Mouse (Mus musculus): ENCODE data around the gene Epas1. TPM values are rescaled to one million over a fixed set of nuclear protein-coding genes. Genes with fewer than 3 reads are reported as not detected.

Gene Epas1
- 3.8 and 4.0 TPM in 2 replicates for polyA plus RNA-seq (2015; fragmentation: Nextera tagmentation; extraction: Ambion mirVana)

- H3K36me3 ChIP-seq, result no peaks in the 10 kb centered on the region
- H3K27me3 ChIP-seq (replicated peaks), result peaks cover 28% of the 10 kb centered on the region
- ATAC-seq, result peak; percentile 98
- H3K4me1 ChIP-seq (replicated peaks), result peaks cover 22% of the 10 kb centered on the region
- peak within 1 kb of the TSS; percentile 42; the same call in 1 of the 2 replicates for H3K27ac ChIP-seq
- H3K4me2 ChIP-seq (replicated peaks), result peak within 1 kb of the TSS; percentile 95
- peak within 1 kb of the TSS; percentile 53 for H3K9ac ChIP-seq
- WGBS, result under 1% methylated on average over 56 of the region's 60 CpGs
- peak within 1 kb of the TSS; percentile 54 for H3K4me3 ChIP-seq (replicated peaks)
- H3K9me3 ChIP-seq, result no peaks in the 10 kb centered on the region
Observed at GRCm38 (mm10) chr17:86753130-86753821, at the start of gene Epas1. Gene Epas1, plus strand, starts transcription at chr17:86753700.

GRCm38 (mm10) chr17:86705236-86705635 lies 48.3 kb upstream of the Epas1 start:
- WGBS, result 78% methylated on average over 3 of the region's 3 CpGs
- no peaks in the 10 kb centered on the region for H3K27me3 ChIP-seq (replicated peaks)
- H3K27ac ChIP-seq, result no peak overlapping the region
- H3K4me2 ChIP-seq (replicated peaks), result no peak overlapping the region
- no peak overlapping the region for H3K9ac ChIP-seq
- ATAC-seq, result no peak
- H3K9me3 ChIP-seq, result no peaks in the 10 kb centered on the region
- H3K4me3 ChIP-seq (replicated peaks), result no peak overlapping the region
- no peaks in the 10 kb centered on the region for H3K36me3 ChIP-seq
- H3K4me1 ChIP-seq (replicated peaks), result no peaks in the 10 kb centered on the region

GRCm38 (mm10) chr17:86706467-86706866 lies 47.0 kb upstream of the Epas1 start:
- Histone ChIP-seq H3K4me2 (replicated peaks) (no peak overlapping the region), H3K27ac (no peak overlapping the region), H3K4me3 (replicated peaks) (no peak overlapping the region), H3K4me1 (replicated peaks) (no peaks in the 10 kb centered on the region), H3K27me3 (replicated peaks) (no peaks in the 10 kb centered on the region), H3K9ac (no peak overlapping the region), H3K36me3 (no peaks in the 10 kb centered on the region), H3K9me3 (no peaks in the 10 kb centered on the region)
- 75% methylated on average over 1 of the region's 1 CpGs for WGBS
- ATAC-seq, result no peak

- no peaks in the 10 kb centered on the region for H3K9me3 ChIP-seq
- no peak overlapping the region for H3K4me3 ChIP-seq (replicated peaks)
- WGBS, result 81% methylated on average over 8 of the region's 8 CpGs
- no peak overlapping the region for H3K9ac ChIP-seq
- ATAC-seq, result no peak
- H3K36me3 ChIP-seq, result no peaks in the 10 kb centered on the region
- H3K27ac ChIP-seq, result no peak overlapping the region
- H3K4me1 ChIP-seq (replicated peaks), result no peaks in the 10 kb centered on the region
- H3K27me3 ChIP-seq (replicated peaks), result no peaks in the 10 kb centered on the region
- no peak overlapping the region for H3K4me2 ChIP-seq (replicated peaks)
Observed at GRCm38 (mm10) chr17:86709803-86710202, 43.7 kb upstream of the Epas1 start.

- WGBS, result 71% methylated on average over 8 of the region's 8 CpGs
- Histone ChIP-seq H3K4me1 (replicated peaks) (no peaks in the 10 kb centered on the region), H3K9me3 (no peaks in the 10 kb centered on the region), H3K4me2 (replicated peaks) (no peak overlapping the region), H3K27me3 (replicated peaks) (no peaks in the 10 kb centered on the region), H3K4me3 (replicated peaks) (no peak overlapping the region), H3K36me3 (no peaks in the 10 kb centered on the region), H3K27ac (no peak overlapping the region), H3K9ac (no peak overlapping the region)
- ATAC-seq, result no peak
Observed at GRCm38 (mm10) chr17:86710379-86710778, 43.1 kb upstream of the Epas1 start.

- H3K4me2 ChIP-seq (replicated peaks), result no peak overlapping the region
- no peaks in the 10 kb centered on the region for H3K4me1 ChIP-seq (replicated peaks)
- H3K27ac ChIP-seq, result no peak overlapping the region
- WGBS, result 37% methylated on average over 5 of the region's 5 CpGs
- no peaks in the 10 kb centered on the region for H3K9me3 ChIP-seq
- no peaks in the 10 kb centered on the region for H3K27me3 ChIP-seq (replicated peaks)
- no peaks in the 10 kb centered on the region for H3K36me3 ChIP-seq
- H3K9ac ChIP-seq, result no peak overlapping the region
- no peak overlapping the region for H3K4me3 ChIP-seq (replicated peaks)
- ATAC-seq, result no peak
Observed at GRCm38 (mm10) chr17:86711949-86712348, 41.6 kb upstream of the Epas1 start.

- WGBS, result 82% methylated on average over 8 of the region's 8 CpGs
- Histone ChIP-seq H3K4me2 (replicated peaks) (no peak overlapping the region), H3K4me3 (replicated peaks) (no peak overlapping the region), H3K27ac (no peak overlapping the region), H3K36me3 (no peaks in the 10 kb centered on the region), H3K27me3 (replicated peaks) (no peaks in the 10 kb centered on the region), H3K4me1 (replicated peaks) (no peaks in the 10 kb centered on the region), H3K9me3 (no peaks in the 10 kb centered on the region), H3K9ac (no peak overlapping the region)
- no peak for ATAC-seq
Observed at GRCm38 (mm10) chr17:86712601-86713000, 40.9 kb upstream of the Epas1 start.

GRCm38 (mm10) chr17:86713591-86713990 lies 39.9 kb upstream of the Epas1 start:
- 8% methylated on average over 8 of the region's 8 CpGs for WGBS
- Histone ChIP-seq H3K27me3 (replicated peaks) (no peaks in the 10 kb centered on the region), H3K9ac (no peak overlapping the region), H3K36me3 (no peaks in the 10 kb centered on the region), H3K4me1 (replicated peaks) (no peaks in the 10 kb centered on the region), H3K4me2 (replicated peaks) (no peak overlapping the region), H3K27ac (no peak overlapping the region), H3K4me3 (replicated peaks) (no peak overlapping the region), H3K9me3 (no peaks in the 10 kb centered on the region)
- 0 out of 2 replicates have a peak, but pooled peaks have one; percentile 12 for ATAC-seq

- H3K36me3 ChIP-seq, result no peaks in the 10 kb centered on the region
- no peak overlapping the region for H3K27ac ChIP-seq
- no peaks in the 10 kb centered on the region for H3K27me3 ChIP-seq (replicated peaks)
- 55% methylated on average over 8 of the region's 8 CpGs for WGBS
- no peaks in the 10 kb centered on the region for H3K9me3 ChIP-seq
- no peak overlapping the region for H3K4me3 ChIP-seq (replicated peaks)
- H3K4me2 ChIP-seq (replicated peaks), result no peak overlapping the region
- no peak for ATAC-seq
- H3K9ac ChIP-seq, result no peak overlapping the region
- 0 out of 2 replicates have a peak, but pooled peaks cover 3% of the 10 kb centered on the region for H3K4me1 ChIP-seq (replicated peaks)
Observed at GRCm38 (mm10) chr17:86724786-86725415, 28.6 kb upstream of the Epas1 start.

GRCm38 (mm10) chr17:86726480-86726879 lies 27.0 kb upstream of the Epas1 start:
- Histone ChIP-seq H3K27me3 (replicated peaks) (no peaks in the 10 kb centered on the region), H3K4me2 (replicated peaks) (no peak overlapping the region), H3K9me3 (no peaks in the 10 kb centered on the region), H3K4me3 (replicated peaks) (no peak overlapping the region), H3K9ac (no peak overlapping the region), H3K27ac (no peak overlapping the region), H3K36me3 (no peaks in the 10 kb centered on the region), H3K4me1 (replicated peaks) (0 out of 2 replicates have a peak, but pooled peaks cover 3% of the 10 kb centered on the region)
- ATAC-seq, result no peak
- WGBS, result 67% methylated on average over 7 of the region's 7 CpGs

GRCm38 (mm10) chr17:86727031-86727430 lies 26.5 kb upstream of the Epas1 start:
- Histone ChIP-seq H3K27ac (no peak overlapping the region), H3K27me3 (replicated peaks) (no peaks in the 10 kb centered on the region), H3K4me2 (replicated peaks) (no peak overlapping the region), H3K4me3 (replicated peaks) (no peak overlapping the region), H3K4me1 (replicated peaks) (0 out of 2 replicates have a peak, but pooled peaks cover 3% of the 10 kb centered on the region), H3K36me3 (no peaks in the 10 kb centered on the region), H3K9ac (no peak overlapping the region), H3K9me3 (no peaks in the 10 kb centered on the region)
- ATAC-seq, result no peak
- 53% methylated on average over 7 of the region's 7 CpGs for WGBS

GRCm38 (mm10) chr17:86731273-86731672 lies 22.2 kb upstream of the Epas1 start:
- H3K4me3 ChIP-seq (replicated peaks), result no peak overlapping the region
- H3K27me3 ChIP-seq (replicated peaks), result no peaks in the 10 kb centered on the region
- H3K36me3 ChIP-seq, result no peaks in the 10 kb centered on the region
- no peak overlapping the region for H3K9ac ChIP-seq
- 0 out of 2 replicates have a peak, but pooled peaks cover 3% of the 10 kb centered on the region for H3K4me1 ChIP-seq (replicated peaks)
- WGBS, result 79% methylated on average over 6 of the region's 6 CpGs
- ATAC-seq, result no peak
- H3K9me3 ChIP-seq, result no peaks in the 10 kb centered on the region
- no peak overlapping the region for H3K27ac ChIP-seq
- H3K4me2 ChIP-seq (replicated peaks), result no peak overlapping the region
